Mouse (Mus musculus) gastrocnemius, postnatal 25 days (tissue): Measurements from ENCODE around the gene Gga3. TPM values are rescaled to one million over a fixed set of nuclear protein-coding genes. Genes with fewer than 3 reads are reported as not detected.

Source experiments
- DNase-seq: peaks from one replicate; pipeline ENCODE4 v3.0.0; 2022
- total RNA-seq, 2 experiments: library from RNA; stranded (reverse); gene quantifications; 1 replicate in 1 of 2; 2 replicates in 1 of 2; pipeline ENCODE4 v1.2.3; 2021

Gga3 gene
- total RNA-seq, 2 experiments from 2014 or later: 10.8 to 12.5 TPM

DNA sequence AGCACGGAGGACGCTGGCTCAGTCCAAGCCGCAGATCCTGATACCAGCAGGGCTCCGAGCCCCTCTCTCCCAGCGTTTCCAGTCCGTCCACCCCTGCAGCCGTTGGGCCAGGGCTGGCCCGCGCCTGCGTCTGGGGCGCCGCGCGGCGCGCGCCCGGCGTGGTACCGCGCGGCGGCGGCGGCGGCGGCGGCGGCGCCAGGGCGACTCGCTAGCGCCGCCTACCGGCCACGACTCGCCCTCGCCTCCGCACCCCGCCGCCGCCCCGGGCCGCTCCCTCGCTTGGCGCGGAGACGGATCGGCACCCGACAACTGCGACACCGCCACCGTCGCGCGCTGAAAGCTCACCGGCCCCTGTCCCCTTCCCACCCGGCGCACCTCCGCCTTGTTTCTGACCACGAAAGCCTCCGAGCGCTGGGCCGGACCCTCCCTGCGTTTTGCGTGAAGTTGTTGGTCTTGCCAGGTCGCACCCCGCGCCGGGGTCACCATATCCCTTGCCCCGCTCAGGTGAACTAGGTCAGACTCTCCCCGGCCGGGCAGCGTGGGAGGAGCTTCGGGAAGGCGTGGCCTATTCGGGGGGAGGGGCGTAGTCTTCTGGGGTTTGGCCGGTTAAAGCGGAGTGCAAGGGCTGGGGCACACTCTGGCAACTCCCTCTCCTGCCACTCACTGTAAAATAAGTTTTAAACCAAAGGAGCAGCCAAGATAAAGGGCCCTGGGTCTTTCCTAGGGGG lies 8.7 kb upstream of the Gga3 start, which contains the start of gene Mif4gd:
Gene Mif4gd, minus strand, starts transcription at position 560 of the 728 bp plus-strand sequence.
- peak; percentile 92 for DNase-seq

DNA sequence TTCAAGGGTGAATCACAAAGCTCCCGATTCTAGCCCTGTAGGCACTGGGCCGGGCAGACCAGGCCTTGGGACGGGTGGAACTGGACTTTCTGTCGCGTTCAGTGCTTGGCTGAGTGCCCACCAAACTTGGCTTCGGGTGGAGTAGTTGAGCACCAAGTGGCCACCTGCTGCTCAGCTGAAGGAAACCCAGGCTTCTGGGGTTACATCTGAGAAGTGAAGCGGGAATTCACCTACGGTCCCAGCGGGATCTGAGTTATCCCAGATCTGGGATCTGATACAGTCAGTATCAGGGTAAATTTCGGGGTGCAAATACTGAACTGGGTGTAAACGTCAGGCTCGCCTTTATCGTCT lies 8.2 kb upstream of the Gga3 start:
- DNase-seq: peak; percentile 75

DNA sequence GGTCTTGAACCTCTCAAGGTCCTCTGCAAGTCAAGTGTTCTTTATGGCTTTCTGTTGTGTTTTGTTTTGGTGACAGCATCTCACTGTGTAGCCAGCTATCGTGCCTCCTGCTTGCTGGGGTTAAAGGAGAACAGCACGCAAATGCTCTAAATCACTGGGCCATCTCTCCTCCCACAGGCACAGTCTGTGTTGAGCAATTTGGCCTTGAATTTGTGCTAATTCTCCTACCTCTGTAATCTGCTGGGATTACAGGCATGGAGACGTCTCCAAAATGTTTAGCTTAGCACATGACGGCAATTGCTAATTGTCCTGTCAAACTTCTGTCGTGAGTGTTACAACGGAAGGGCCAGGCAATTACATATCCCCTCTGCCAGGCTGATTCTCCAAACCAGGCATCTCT lies 7.3 kb upstream of the Gga3 start:
- DNase-seq: no peak

DNA sequence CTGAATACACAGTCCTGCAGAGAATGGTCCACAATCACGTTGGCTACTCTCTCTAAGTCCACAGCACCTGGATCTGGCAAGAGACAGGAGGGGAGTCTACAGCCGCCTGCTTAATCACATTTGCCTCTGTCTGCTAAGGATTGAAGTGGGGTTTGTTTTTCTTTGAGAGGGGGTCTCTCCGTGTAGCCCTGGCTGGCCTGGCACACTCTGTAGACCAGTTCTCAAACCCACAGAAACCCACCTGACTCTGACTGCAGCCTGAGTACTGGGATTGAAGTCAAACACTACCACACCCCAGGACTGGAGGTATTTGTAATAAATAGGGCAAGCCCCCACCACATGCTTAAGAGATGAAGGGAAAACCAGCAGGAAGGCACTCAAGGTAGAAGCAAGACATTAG lies 5.7 kb upstream of the Gga3 start:
- no peak for DNase-seq

DNA sequence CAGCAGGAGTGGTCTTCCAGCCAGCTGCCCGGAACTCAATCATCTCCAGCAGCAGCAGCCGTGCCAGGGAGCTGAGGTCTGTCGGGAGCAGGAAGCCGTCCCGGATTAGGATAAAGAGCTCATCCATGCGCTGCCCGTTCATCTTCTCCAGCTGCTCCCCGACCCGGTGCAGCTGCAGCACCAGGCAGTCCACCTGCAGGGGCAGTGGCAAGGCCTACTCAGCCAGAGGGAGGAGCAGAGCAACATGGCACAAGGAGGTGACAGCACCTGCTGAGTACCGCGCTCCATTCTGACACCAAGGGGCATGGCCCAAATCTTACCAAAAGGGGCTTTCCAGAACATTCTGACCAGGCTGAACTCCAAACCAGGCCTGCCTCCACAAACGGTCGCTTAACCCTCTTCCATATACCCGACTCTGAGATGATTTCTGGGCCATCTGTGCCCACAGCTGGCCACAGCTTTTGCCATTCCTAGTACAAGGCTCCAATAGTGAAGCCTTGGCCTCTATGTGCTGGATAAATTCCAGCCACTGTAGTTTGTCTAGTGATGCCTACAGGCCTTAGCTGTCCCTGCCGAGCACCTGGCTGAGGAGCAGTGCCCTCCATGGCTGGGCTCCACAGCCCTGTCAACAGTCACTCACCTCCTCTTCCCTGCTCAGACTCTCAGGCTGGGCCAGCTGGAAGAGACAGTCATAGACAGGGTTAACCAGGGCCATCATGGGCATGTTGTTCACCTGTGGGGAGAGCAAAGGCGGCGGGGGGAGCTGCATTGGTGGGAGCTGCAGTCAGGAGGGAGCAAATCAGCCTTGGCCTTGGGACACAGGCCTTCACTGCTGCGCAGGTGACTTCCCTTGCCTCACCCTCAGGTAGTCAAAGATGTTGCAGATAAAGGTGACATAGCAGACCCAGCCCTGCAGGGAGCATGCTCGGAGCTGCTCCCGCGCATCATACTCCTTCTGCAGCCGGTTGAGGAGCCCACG lies 4.9 kb upstream of the Gga3 start:
- DNase-seq: no peak

DNA sequence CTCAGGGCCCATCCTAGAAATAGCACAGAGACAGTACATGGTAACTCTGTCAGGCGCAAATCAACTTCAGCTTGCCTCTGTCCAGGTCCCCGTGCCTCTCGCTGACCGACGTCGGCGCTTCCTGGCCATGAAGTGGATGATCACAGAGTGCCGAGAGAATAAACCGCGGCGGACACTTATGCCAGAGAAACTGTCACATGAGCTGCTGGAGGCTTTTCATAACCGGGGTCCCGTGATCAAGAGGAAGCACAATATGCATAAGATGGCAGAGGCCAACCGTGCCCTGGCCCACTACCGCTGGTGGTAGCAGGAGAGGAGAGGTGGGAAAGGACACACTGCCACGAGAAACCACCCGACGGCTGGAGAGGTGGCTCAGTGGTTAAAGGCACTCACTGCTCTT lies 2.9 kb upstream of the Gga3 start:
- DNase-seq: no peak

DNA sequence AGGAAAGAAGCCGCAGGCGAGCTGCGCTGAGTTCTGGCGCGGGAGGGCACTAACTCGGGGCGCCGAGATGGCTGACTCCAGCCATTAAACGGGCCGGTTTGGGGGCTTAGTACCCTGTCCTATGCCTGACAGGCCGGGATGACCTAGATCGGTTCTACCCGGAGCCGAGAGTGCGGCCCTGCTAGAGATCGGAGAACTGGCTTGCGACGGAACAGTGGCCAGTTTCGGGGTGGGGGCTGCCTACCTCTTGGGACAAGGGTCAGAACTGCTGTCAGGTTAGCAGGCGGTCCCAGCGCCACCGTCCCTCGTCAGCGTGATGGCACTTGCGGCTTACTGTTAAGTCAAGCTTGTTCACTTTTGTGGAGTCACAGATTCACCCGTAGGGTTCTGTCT lies 449 bp upstream of the Gga3 start:
- DNase-seq: no peak

DNA sequence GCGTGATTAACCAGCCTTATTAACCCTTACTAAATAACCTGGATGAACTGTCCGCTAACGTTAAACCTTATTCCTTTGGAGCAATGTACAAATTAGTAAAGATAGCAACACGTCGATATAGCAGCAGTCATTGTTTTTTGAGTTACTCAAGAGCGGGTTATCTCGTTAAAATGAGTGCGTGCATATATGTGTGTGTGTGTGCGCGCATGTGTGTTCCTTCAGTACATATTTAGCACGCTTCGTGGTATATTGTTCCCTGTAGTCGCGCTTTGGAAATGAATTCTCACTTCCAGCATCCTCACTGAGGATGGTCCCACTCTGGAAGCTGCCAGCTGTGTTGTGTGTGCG lies 749 bp downstream of the Gga3 start:
- no peak for DNase-seq

DNA sequence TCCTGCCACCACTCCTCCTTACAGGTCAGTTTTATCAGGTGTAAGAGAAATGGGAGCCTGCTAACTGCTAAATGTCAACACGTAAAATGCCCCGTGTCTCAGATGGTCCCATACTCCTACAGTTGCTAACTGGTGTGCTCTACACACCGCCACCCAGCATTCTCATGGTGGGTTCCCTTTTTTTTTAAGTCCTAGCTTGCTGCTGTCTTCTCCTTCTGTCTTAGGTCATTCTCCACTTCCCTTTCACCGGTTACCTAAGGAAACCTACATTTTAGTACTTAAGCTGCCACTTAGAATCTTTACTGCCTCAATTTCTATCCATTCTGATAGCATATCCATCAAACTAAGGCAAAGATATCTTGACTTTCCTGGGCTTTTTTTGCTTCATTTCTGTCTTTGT lies 2.7 kb downstream of the Gga3 start:
- no peak for DNase-seq

DNA sequence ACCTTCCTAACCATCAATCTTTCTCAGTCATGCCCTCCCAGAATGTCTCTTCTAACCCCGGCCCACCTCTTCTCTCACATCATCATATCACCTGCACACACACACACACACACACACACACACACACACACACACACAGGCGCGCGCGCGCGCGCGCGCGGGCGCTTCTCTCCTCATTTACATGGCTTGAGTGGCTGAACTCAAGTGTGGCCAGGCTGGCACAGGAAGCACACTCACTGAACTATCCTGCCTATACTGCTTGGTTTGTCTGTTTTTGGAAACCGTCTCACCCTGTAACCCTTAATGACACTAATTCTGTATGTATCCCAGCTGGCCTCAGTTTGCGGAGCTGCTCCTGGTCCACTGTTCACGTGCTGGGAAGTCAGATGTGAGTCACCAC lies 3.1 kb downstream of the Gga3 start:
- no peak for DNase-seq

DNA sequence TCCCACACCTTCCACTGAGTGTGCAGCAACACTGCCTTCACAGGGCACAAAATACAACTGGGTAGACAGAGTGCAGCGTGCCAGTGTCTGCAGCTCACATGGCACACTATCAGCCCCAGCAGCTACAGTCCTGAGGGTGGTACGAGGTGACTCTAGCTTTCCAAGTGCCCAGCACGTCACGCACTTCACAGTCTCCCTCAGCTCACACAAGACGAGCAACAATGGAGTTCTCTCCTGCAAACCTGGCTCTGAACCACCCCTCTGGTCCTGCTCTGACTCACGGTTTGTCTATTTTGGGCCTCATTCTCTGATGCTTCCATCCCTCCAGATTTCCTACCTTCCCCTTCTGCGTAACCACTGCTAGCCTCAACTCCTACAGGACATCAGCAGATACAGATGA lies 4.1 kb downstream of the Gga3 start:
- DNase-seq: no peak

DNA sequence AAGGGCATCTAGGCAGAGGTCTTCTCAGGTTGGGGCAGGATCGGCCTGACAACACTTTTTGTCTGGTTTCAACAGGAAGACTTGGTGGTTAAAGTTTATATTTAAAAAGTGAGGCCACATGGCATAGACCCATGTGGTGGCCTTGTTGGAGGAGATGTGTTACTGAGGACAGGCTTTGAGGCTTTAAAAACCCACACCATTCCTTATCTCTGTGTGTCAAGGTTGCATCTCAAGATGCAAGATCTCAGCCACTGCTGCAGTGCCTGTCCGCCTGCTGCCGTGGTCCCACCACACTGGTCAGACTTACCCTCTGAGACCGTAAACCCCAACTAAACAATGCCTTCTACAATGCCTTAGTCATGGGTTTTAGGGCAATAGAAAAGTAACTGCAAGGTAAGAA lies 5.5 kb downstream of the Gga3 start:
- DNase-seq: no peak

DNA sequence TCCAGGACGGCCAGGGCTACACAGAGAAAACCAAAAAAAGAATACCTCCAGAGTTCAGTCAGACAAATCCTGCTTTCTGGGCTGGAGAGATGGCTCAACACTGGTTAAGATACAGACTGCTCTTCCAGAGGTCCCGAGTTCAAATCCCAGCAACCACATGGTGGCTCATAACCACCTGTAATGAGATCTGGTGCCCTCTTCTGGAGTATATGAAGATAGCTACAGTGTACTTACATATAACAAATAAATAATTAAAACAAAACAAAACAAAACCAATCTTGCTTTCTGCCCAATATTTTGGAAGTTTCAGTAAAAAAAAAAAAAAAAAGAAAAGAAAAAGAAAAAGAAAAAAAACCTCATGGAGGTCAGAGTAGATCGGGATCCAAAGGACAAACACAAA lies 8.6 kb downstream of the Gga3 start:
- no peak for DNase-seq

DNA sequence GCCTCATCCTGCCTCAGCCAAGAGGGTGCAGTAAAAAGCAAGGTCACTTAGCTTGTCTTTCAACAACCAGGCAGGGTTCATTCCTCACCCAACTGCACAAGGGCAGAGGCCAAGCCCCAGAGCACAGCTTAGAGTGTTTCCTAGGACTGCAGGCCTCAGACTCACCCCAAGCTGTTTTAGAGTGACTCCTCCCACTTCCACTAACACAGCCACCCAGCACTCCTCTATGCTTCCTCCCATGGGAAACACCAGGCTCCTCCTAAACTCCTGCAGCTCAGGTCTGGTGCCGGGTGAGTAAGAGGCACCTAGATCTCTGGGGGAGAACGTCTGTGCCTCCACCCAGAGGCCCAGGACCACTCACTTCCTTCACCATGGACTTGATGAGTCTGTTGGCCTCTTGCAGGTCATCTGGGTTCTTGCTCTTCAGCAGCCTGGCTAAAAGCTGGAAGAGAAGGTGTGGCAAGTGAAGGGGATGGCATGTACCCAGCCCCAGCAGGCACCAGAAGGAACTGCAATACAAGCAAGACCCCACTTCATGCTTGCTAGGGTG lies 13.2 kb downstream of the Gga3 start:
- DNase-seq: peak; percentile 19

DNA sequence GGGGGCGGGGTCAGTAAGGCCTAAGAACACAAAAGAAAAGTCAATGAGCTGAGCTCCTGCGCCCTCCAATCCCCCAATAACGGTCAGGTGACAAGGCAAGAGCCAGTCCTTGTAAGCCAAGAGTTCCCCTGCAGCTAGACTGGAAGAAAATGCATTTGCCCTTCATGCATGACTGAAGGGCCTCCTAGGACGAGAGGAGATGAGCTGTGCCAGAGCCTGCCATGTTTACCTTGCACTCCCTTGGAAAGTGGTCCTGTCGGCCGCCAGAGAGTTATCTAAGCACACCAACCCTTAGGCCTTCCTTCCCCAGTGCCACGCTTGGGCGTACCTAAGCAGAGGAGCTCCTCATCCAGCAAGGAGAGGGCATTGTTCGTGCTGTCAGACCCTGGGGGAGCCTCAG lies 15.9 kb downstream of the Gga3 start:
- DNase-seq: no peak

DNA sequence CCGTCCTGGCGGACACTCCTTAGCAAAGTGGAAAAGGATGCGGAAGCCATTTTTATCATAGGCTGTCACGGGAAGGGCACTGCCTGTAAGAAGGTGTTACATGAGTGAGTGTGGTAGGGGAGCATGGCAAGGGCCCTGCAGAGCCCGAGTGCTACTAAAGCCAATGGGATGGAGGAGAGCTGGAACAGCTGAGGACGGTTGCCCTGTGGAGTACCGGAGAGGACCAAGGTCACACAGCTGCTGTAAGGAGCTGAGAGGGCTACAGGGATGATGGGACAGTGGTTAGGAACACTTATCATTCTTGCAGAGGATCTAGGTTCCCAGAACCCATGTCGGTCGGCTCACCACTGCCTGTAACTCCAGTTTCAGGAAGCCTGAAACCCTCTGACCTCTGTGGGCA lies 17.4 kb downstream of the Gga3 start:
- no peak for DNase-seq

DNA sequence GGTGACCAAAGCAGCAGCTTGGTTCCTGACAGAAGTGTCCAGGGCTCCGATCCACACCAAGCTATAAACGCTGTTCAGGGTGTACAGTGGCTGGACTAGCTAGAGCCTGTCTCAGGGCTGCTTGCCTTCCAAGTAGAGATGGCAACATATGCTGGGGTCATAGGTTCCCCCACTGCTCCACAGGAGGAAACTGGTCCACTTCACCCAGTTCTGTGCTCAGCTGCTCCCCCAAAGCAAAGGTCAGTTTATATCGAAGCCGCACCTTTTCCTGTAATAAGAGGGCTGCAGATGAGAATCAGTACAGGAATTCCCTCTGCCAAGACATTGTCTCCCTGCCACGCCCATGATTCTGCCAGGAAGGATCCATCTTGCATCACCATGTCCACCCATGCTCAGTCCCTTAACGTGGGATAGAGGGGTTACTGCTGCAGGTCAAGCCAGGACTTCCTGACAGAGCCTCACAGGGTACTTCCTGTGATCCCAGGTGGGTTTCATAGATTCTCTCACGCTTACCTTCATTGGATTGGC lies 18.2 kb downstream of the Gga3 start:
- no peak for DNase-seq

DNA sequence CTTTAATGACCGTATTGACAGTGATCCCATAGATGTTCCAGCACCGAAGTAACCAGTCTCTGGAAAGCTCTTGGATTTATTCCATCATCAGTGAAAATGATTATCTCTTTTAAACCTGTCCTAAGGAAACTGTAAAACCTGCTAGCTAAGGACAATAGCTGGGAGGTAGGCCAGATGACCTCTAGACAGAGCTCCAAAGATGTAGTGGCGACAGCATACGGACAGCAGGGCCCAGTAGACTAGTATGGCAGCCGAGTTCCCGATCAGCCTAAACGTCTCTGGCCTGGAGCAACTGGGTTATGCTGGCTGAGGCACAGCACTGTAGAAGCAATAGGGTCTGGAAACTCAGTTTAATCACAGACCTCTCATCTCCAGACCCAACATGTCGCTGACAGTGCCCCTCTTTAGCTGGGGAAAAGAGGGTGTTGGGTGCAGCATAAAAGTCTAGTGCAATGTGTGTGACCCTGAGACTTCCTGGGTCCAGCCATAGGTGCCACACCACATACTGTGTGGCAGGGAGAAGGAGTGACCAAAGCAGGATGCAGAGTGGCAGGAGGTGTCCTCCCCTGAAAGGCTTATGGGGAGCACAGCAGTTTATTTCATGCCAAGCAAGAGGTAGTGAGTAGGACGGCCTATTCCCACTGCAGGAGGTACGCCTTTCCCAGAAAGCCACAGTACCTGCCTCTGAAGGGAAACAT lies 19.3 kb downstream of the Gga3 start:
- DNase-seq: no peak

DNA sequence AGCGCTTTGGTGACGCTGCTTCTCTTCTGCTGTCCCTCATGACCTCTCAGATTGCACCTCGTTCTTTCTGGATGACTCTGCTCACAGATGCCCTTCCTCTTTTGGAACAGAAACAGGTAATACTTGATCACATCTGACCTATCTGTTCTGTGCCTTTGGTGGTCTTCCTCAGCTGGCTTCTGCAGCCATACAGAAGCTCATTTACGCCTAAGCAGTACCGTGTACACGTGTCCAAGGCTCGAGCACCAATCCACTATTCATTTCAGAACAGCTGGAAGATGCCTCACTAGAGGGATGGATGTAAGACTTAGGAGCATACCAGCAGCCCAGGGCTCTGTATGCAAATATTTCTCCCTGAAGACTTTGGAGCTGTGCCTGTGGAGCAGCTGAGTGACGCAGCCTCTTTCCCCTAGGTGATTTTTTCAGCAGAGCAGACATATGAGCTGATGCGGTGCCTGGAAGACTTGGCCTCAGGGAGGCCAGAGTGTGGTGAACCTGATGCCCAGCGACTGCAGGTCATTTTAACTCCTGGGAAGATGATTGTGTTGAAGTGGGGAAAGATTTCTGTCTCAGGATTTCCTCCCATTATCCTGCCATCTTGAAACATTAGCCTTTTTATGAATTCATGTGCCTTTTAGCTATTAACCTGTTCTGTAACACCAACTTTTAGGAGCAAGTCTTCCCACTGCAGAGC lies 20.8 kb downstream of the Gga3 start:
- DNase-seq: no peak

DNA sequence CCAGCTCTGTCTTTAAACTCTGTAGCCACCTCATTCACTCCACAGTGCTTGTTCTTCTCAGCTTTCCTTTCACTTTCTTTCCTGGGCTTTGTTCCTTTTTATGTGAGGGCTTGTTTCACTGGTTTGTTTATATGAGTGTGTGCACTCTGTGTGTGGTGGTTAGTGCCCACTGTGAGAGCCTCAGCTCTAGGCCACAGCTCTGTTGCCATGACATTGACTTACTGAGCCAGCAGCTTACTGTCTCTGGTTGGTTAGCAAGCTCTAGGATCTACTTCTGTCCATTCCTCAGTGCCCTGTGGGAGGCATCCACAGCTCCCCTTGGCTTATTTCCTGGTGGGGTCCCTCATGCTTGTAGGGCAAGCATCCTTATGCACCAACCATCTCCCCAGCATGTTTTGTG lies 24.8 kb downstream of the Gga3 start:
- no peak for DNase-seq

DNA sequence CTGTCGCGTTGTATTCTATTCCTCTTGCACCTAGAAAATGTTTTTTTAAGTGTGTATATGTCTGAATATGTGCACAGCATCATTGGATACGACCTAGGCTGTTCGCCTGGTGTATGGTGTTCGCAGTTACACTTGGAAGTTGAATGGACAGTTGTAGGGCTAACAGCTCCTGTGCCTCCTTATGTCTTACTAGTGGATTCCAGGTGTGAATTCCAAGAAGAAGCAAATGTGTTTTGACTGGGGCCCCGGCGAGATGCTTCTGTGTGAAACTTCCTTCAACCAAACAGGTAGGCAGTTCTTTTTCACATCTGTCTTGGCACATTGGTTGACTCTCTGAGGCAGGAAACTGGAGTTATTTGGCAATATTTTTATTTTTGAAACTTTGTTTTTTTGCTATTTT lies 38.9 kb downstream of the Gga3 start:
- no peak for DNase-seq
